Mouse (Mus musculus) ES-Bruce4 (cell line): Measurements from ENCODE around the gene Ddc.

Source experiments
- CTCF ChIP-seq: IDR thresholded peaks from one replicate; pipeline ENCODE4 v1.8.1; 2011; ENCODE audit warnings: low read depth, low read length
- EP300 ChIP-seq: IDR thresholded peaks from 2 replicates; pipeline ENCODE4 v1.6.1; 2011; ENCODE audit warnings: low read depth, low read length; ENCODE audit not compliant: insufficient read depth

DNA sequence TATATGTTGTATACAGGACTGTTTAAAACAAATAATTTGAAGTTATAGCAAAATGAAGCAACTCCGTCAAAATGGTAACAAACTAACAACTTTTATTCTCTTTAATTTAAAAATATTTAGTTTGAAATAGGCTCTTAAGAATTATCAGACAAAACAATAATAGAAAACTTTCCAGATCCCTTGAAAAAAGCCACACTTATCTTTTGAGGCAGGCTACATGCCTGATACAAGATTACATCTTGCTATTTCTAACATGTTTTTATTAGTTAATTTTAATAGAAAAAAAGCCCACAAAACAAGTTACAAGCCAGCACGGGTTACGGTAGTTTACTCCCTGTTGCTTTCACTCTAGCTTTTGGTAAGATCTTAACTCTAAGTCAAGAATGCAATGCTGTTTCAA, 97.6 kb downstream of the Ddc start:
- no peak for TF ChIP-seq CTCF
- no peak for TF ChIP-seq EP300
